Mouse (Mus musculus) right cerebral cortex, postnatal 14 days (tissue): ENCODE data around the gene Rps6ka5.

Experiments used
- DNase-seq: peaks from one replicate; pipeline ENCODE4 v3.0.0; 2022

Gene Rps6ka5

GRCm38 (mm10) chr12:100655972-100656371 lies 70.8 kb downstream of the Rps6ka5 start:
- DNase-seq: no peak

- DNase-seq: no peak
Observed at GRCm38 (mm10) chr12:100641936-100642335, 84.8 kb downstream of the Rps6ka5 start.

GRCm38 (mm10) chr12:100640726-100641125 lies 86.1 kb downstream of the Rps6ka5 start:
- DNase-seq: no peak

GRCm38 (mm10) chr12:100639680-100640079 lies 87.1 kb downstream of the Rps6ka5 start:
- peak; percentile 60 for DNase-seq

GRCm38 (mm10) chr12:100637886-100638285 lies 88.9 kb downstream of the Rps6ka5 start:
- no peak for DNase-seq

- no peak for DNase-seq
Observed at GRCm38 (mm10) chr12:100636733-100637132, 90.0 kb downstream of the Rps6ka5 start.

GRCm38 (mm10) chr12:100636299-100636633 lies 90.5 kb downstream of the Rps6ka5 start:
- DNase-seq: no peak

- DNase-seq: no peak
Observed at GRCm38 (mm10) chr12:100635601-100636298, 91.0 kb downstream of the Rps6ka5 start.

- no peak for DNase-seq
Observed at GRCm38 (mm10) chr12:100633231-100633630, 93.6 kb downstream of the Rps6ka5 start.

- no peak for DNase-seq
Observed at GRCm38 (mm10) chr12:100631286-100631685, 95.5 kb downstream of the Rps6ka5 start.

GRCm38 (mm10) chr12:100629126-100629920 lies 97.5 kb downstream of the Rps6ka5 start:
- no peak for DNase-seq

GRCm38 (mm10) chr12:100626991-100627677 lies 99.6 kb downstream of the Rps6ka5 start:
- no peak for DNase-seq

GRCm38 (mm10) chr12:100626273-100626990 lies 100.4 kb downstream of the Rps6ka5 start:
- no peak for DNase-seq

GRCm38 (mm10) chr12:100624854-100625447 lies 101.8 kb downstream of the Rps6ka5 start:
- DNase-seq: no peak

- DNase-seq: no peak
Observed at GRCm38 (mm10) chr12:100615251-100615650, 111.5 kb downstream of the Rps6ka5 start.

GRCm38 (mm10) chr12:100613878-100614277 lies 112.9 kb downstream of the Rps6ka5 start:
- DNase-seq: no peak

GRCm38 (mm10) chr12:100613192-100613700 lies 113.5 kb downstream of the Rps6ka5 start:
- no peak for DNase-seq

- no peak for DNase-seq
Observed at GRCm38 (mm10) chr12:100609766-100610165, 117.0 kb downstream of the Rps6ka5 start.

GRCm38 (mm10) chr12:100609064-100609463 lies 117.7 kb downstream of the Rps6ka5 start:
- no peak for DNase-seq

GRCm38 (mm10) chr12:100606733-100607132 lies 120.0 kb downstream of the Rps6ka5 start:
- DNase-seq: no peak

GRCm38 (mm10) chr12:100605596-100605995 lies 121.2 kb downstream of the Rps6ka5 start:
- DNase-seq: no peak

GRCm38 (mm10) chr12:100604540-100604939 lies 122.2 kb downstream of the Rps6ka5 start:
- no peak for DNase-seq
